Mouse (Mus musculus) stomach, embryonic 14.5 days (tissue): ENCODE measurements around the gene Acd. TPM values are rescaled to one million over a fixed set of nuclear protein-coding genes. Genes with fewer than 3 reads are reported as not detected.

ENCODE experiments used
- ATAC-seq: fragments of 200-750 bp; cut with Nextera tagmentation; 2 replicates; pipeline ENCODE4 v1.8.0; 2017; ENCODE audit warnings: low read depth, moderate TSS enrichment; ENCODE audit not compliant: insufficient number of reproducible peaks, insufficient read depth, low FRiP score
- H3K27ac ChIP-seq: fragments of 300-500 bp; sonication (generic); 2 replicates; pipeline ENCODE4 v1.5.1; 2014; ENCODE audit warnings: mild to moderate bottlenecking, low read length, moderate library complexity, mixed read lengths
- H3K27me3 ChIP-seq: fragments of 300-500 bp; sonication (generic); 2 replicates; pipeline ENCODE4 v1.6.1; 2014; ENCODE audit warnings: low read length, control low read depth, mixed read lengths; ENCODE audit not compliant: control insufficient read depth, insufficient read depth
- H3K36me3 ChIP-seq: fragments of 300-500 bp; sonication (generic); 2 replicates; pipeline ENCODE4 v1.6.1; 2014; ENCODE audit warnings: mild to moderate bottlenecking, control low read depth, low read length, moderate library complexity, mixed read lengths; ENCODE audit not compliant: control insufficient read depth, insufficient read depth
- H3K4me1 ChIP-seq: fragments of 300-500 bp; sonication (generic); 2 replicates; pipeline ENCODE4 v1.6.1; 2014; ENCODE audit warnings: low read length, control low read depth, mixed read lengths; ENCODE audit not compliant: control insufficient read depth, insufficient read depth
- H3K4me2 ChIP-seq: fragments of 300-500 bp; sonication (generic); replicated peaks from 2 replicates; pipeline ENCODE4 v1.6.1; 2014; ENCODE audit warnings: low read depth, low read length, control low read depth
- H3K4me3 ChIP-seq: fragments of 300-500 bp; sonication (generic); 2 replicates; pipeline ENCODE4 v1.5.1; 2014; ENCODE audit warnings: low read depth, low read length, control low read depth
- H3K9ac ChIP-seq: fragments of 300-500 bp; sonication (generic); replicated peaks from 2 replicates; pipeline ENCODE4 v1.6.1; 2014; ENCODE audit warnings: low read depth, mild to moderate bottlenecking, control low read depth, low read length, moderate library complexity, mixed read lengths
- H3K9me3 ChIP-seq: fragments of 300-500 bp; sonication (generic); 2 replicates; pipeline ENCODE4 v1.6.1; 2016; ENCODE audit warnings: low read depth, low read length, control low read depth; ENCODE audit not compliant: control insufficient read depth
- WGBS: fragments of 180-500 bp; shearing (Covaris S2); extraction: QIAGEN DNeasy Blood & Tissue Kit; methylation state at CpG from one replicate; pipeline ENCODE4 v1.1.7; 2014; 5-methylcytosine and 5-hydroxymethylcytosine counted together
- polyA plus RNA-seq: library from polyadenylated mRNA; unstranded; fragments of >200 nt; fragmentation: Nextera tagmentation; extraction: Ambion mirVana; gene quantifications from 2 replicates; pipeline ENCODE4 v1.2.1, GENCODE M21; 2014

Acd gene
- polyA plus RNA-seq, 1 experiment from 2014 or later: 63.5 TPM

- H3K9ac ChIP-seq: no peak overlapping the region
- H3K4me3 ChIP-seq: no peak overlapping the region
- H3K27ac ChIP-seq: no peak overlapping the region
- peaks cover 5% of the 10 kb centered on the region for H3K36me3 ChIP-seq
- peak overlapping the region; percentile 94 for H3K4me2 ChIP-seq
- H3K27me3 ChIP-seq: no peaks in the 10 kb centered on the region
- peaks cover 11% of the 10 kb centered on the region for H3K4me1 ChIP-seq
- H3K9me3 ChIP-seq: no peaks in the 10 kb centered on the region
- 83% methylated on average over 12 of the region's 12 CpGs for WGBS
- ATAC-seq: no peak
Observed at GRCm38 (mm10) chr8:105706426-105706825, 5.5 kb upstream of the Acd start.

- Histone ChIP-seq H3K9ac (no peak overlapping the region), H3K27ac (no peak overlapping the region), H3K9me3 (no peaks in the 10 kb centered on the region), H3K36me3 (peaks cover 5% of the 10 kb centered on the region), H3K4me3 (no peak overlapping the region), H3K4me1 (peaks cover 15% of the 10 kb centered on the region), H3K4me2 (no peak overlapping the region), H3K27me3 (no peaks in the 10 kb centered on the region)
- WGBS: 92% methylated on average over 6 of the region's 6 CpGs
- ATAC-seq: no peak
Observed at GRCm38 (mm10) chr8:105704955-105705354, 4.1 kb upstream of the Acd start.

GRCm38 (mm10) chr8:105704146-105704812 is 3.4 kb upstream of the Acd start:
- no peak for ATAC-seq
- H3K9ac ChIP-seq: no peak overlapping the region
- peaks cover 17% of the 10 kb centered on the region for H3K4me1 ChIP-seq
- H3K27me3 ChIP-seq: no peaks in the 10 kb centered on the region
- no peak overlapping the region for H3K27ac ChIP-seq
- no peak overlapping the region for H3K4me2 ChIP-seq
- WGBS: 93% methylated on average over 34 of the region's 34 CpGs
- no peak overlapping the region for H3K4me3 ChIP-seq
- H3K9me3 ChIP-seq: no peaks in the 10 kb centered on the region
- H3K36me3 ChIP-seq: peaks cover 5% of the 10 kb centered on the region

- Histone ChIP-seq H3K4me1 (peaks cover 17% of the 10 kb centered on the region), H3K4me3 (no peak overlapping the region), H3K9me3 (no peaks in the 10 kb centered on the region), H3K27me3 (no peaks in the 10 kb centered on the region), H3K4me2 (no peak overlapping the region), H3K9ac (no peak overlapping the region), H3K36me3 (peaks cover 16% of the 10 kb centered on the region), H3K27ac (no peak overlapping the region)
- WGBS: 92% methylated on average over 24 of the region's 24 CpGs
- no peak for ATAC-seq
Observed at GRCm38 (mm10) chr8:105702731-105703415, 2.0 kb upstream of the Acd start.

- Histone ChIP-seq H3K27me3 (no peaks in the 10 kb centered on the region), H3K9me3 (no peaks in the 10 kb centered on the region), H3K4me1 (peaks cover 12% of the 10 kb centered on the region), H3K4me3 (peak overlapping the region; percentile 67), H3K4me2 (peak overlapping the region; percentile 84), H3K27ac (peak overlapping the region; percentile 95; the same call in 1 of the 2 replicates), H3K36me3 (peaks cover 24% of the 10 kb centered on the region), H3K9ac (peak overlapping the region; percentile 22; the same call in 1 of the 2 replicates)
- WGBS: 46% methylated on average over 18 of the region's 18 CpGs
- no peak for ATAC-seq
Observed at GRCm38 (mm10) chr8:105702001-105702401, 1.1 kb upstream of the Acd start.

- Histone ChIP-seq H3K27ac (0 out of 2 replicates have a peak overlapping the region, but pooled peaks have one; percentile 95), H3K4me2 (peak overlapping the region; percentile 84), H3K4me1 (peaks cover 6% of the 10 kb centered on the region), H3K27me3 (no peaks in the 10 kb centered on the region), H3K36me3 (peaks cover 27% of the 10 kb centered on the region), H3K9ac (peak overlapping the region; percentile 49), H3K9me3 (no peaks in the 10 kb centered on the region), H3K4me3 (peak overlapping the region; percentile 67)
- under 1% methylated on average over 21 of the region's 21 CpGs for WGBS
- ATAC-seq: peak; percentile 35; the same call in 1 of the 2 replicates
Observed at GRCm38 (mm10) chr8:105700566-105700965, 336 bp downstream of the Acd start.

GRCm38 (mm10) chr8:105699488-105700215 is 1.2 kb downstream of the Acd start:
- Histone ChIP-seq H3K9me3 (no peaks in the 10 kb centered on the region), H3K27me3 (no peaks in the 10 kb centered on the region), H3K36me3 (peaks cover 27% of the 10 kb centered on the region), H3K4me3 (peak overlapping the region; percentile 67), H3K27ac (no peak overlapping the region), H3K4me1 (peaks cover 6% of the 10 kb centered on the region), H3K4me2 (peak overlapping the region; percentile 84), H3K9ac (no peak overlapping the region; the same call in 1 of the 2 replicates)
- ATAC-seq: no peak
- WGBS: 90% methylated on average over 11 of the region's 11 CpGs

GRCm38 (mm10) chr8:105698734-105699133 is 2.2 kb downstream of the Acd start:
- peaks cover 11% of the 10 kb centered on the region for H3K4me1 ChIP-seq
- no peak overlapping the region for H3K4me2 ChIP-seq
- H3K36me3 ChIP-seq: peaks cover 26% of the 10 kb centered on the region
- no peaks in the 10 kb centered on the region for H3K27me3 ChIP-seq
- WGBS: 86% methylated on average over 5 of the region's 5 CpGs
- no peak overlapping the region for H3K4me3 ChIP-seq
- ATAC-seq: no peak
- H3K27ac ChIP-seq: no peak overlapping the region
- H3K9ac ChIP-seq: no peak overlapping the region
- no peaks in the 10 kb centered on the region for H3K9me3 ChIP-seq
